Mouse (Mus musculus) left cerebral cortex, postnatal 4 days (tissue): ENCODE results near the gene Olfr1350. TPM values are rescaled to one million over a fixed set of nuclear protein-coding genes. Genes with fewer than 3 reads are reported as not detected.
"Not testable (repeated sequence)": the region's sequence is repeated elsewhere in the genome, so short reads cannot be mapped to it uniquely, and the experiment has no call there.

Experiments
- DNase-seq: peaks from one replicate; pipeline ENCODE4 v3.0.0-alpha.2; 2022
- intact Hi-C: fragments of 180-260 bp; cut with DNase I; formaldehyde crosslinking; loops from one replicate; pipeline ENCODE4 v1.15.1; 2025
- total RNA-seq, 2 experiments: library from RNA; stranded (reverse); gene quantifications; 2 replicates each; pipeline ENCODE4 v1.2.3; 2021

Olfr1350 gene
- not detected for total RNA-seq

DNA sequence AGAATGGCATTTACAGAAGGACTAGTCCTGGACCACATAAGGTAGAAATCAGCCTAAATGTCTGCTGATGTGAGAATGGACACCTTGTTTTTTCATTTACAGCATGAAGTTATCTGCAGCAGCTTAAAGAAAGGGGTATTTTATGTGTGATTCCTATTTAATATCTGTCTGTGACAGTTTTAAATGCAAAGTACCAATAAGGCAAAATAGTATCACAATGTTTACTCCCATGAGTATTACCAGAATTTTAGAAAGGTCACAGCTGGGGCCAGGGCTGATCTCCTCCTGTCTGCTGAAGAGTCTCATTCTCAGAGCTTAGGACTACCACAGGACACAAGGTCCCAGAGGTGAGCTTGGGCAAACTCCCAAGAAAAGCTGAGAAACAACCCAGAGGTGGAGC lies at the start of gene Olfr1350:
Gene Olfr1350 (plus strand): TSS at position 301 of the 400 bp plus-strand sequence.
- intact Hi-C loops = no loop called here
- DNase-seq = no peak

DNA sequence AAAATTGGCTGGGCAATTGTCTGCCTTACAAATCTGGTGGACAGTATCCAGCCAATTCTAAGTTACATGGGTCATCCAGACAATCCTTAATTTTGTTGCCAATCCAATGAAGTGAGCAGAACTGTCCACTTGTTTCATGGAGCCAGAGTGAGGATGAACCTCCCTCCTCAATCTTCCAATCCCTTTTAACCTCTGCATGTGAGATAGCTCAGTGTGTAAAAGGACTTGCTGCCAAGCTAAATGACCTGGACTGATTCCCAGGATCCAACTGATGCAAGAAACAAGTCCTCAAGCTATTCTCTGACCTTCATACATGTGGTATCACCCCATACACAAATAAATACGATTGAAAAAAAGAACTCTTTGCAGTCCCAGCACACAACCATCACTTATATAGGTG lies 43.0 kb upstream of the Olfr1350 start:
- no peak for DNase-seq
- intact Hi-C loops = no loop called here

DNA sequence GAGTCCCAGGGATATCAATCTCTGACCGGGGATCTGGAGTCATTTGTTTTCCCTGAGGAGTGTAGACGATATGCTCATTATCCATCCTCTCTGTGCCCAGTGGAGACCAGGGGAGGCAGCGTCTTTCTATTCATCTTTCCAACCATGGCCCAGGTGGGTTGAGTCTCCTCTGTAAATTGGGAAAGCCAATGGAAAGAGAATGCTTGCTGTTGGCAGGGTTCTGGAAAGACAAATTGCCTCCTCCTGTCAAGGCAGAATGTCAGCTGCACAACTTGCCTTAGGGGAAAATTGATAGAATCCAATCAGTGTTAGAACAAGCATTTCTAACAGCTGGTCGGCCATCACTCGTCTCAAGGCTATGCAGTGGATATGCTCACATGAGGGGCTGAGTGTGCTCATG lies 41.8 kb upstream of the Olfr1350 start, which contains the start of gene Olfr1349:
Gene Olfr1349 (minus strand): TSS at position 101 of the 400 bp plus-strand sequence.
- intact Hi-C loops = no loop called here
- DNase-seq = no peak

DNA sequence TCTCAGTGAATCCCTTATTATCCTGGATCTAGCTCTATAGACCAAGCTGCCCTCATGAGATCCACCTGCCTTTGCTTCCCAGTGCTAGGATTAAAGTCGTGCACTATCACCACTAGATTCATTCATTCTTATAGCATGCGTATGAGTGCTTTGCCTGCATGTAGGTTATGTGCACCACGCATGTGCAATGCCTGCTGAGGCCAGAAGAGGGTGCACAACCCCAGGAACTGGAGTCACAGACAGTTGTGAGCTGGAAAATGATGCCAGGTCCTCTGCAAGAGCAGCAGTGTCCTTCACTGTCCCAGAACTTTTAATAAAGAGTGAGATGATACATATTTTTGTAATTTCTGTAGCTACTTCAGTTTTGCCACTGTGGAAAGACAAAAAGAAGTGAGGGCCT lies 39.6 kb upstream of the Olfr1350 start:
- intact Hi-C loops = no loop called here
- no peak for DNase-seq

DNA sequence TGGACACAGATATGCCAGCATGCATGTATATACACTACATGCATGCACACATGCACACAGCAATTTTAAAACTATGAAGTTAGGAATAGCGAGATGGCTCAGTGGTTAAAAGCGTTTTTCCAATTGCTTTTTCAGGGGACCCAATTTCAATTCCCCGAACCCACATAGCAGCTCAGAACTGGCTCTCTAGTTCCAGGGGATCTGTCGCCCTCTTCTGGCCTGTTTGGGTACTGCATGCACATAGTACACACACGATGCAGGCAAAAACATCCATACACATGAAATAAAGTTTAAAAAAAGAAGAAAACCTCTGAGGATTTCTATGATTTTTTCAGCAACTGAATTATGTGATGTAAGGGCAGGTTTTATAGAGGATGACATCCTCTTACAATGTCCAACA lies 38.5 kb upstream of the Olfr1350 start:
- intact Hi-C loops = no loop called here
- DNase-seq = peak; percentile 16

DNA sequence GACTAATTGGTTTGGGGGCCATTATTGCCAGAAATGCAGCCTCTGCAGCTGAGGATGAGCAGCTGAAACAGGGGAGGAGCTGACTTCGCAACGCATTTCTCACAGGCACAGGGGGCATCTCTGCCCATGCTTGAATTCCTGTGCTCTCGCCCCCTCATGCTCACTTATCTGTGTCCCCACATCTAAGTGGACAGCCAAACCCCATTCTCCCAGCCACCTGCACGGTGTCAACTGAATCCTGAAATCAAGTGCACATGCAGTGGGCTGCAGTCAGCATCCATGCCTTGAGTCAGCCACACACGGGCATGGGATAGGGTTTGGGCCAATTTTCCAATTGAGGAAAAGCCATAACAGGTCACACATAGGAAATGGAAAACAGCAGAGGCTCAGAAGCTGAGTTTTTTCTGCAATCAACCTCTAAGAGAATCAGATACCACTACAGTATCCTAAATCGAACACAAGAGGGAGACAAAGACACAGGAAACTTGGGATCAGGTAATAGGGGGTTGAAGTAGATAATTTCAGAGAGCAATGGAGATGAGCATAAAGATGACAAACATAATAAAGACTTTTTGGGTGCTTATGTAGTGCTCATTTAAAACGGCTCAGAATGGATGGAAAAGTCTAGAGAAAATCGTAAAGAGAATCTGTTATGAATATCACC lies 21.6 kb downstream of the Olfr1350 start:
- intact Hi-C loops = loop anchor here (10.0 kb wide), 3 partner anchors 109 to 349 kb away; partner anchors contain the start of genes Olfr1344 and Zim1
- DNase-seq = no peak

DNA sequence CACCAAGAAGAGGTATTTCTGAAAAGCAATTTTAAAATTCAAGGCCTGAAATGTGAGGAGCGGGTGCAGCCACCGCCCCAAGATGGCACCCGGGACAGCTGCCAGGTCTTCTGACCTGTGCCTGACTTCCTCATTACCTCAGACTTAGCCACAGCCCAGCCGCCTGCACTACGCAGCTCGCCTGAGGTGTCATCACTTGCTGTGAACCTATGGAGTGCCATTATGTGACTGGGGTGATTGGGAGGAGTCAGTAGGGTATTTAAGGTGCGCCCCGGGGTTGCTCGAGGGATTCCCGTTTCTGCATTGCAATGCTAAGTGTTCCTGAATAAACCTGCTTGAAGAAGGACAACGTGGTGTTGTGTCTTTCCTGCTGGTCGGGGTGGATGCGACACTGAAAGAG lies 24.1 kb downstream of the Olfr1350 start:
- intact Hi-C loops = loop anchor here (10.0 kb wide), 3 partner anchors 106 to 346 kb away; partner anchors contain the start of genes Olfr1344 and Zim1

DNA sequence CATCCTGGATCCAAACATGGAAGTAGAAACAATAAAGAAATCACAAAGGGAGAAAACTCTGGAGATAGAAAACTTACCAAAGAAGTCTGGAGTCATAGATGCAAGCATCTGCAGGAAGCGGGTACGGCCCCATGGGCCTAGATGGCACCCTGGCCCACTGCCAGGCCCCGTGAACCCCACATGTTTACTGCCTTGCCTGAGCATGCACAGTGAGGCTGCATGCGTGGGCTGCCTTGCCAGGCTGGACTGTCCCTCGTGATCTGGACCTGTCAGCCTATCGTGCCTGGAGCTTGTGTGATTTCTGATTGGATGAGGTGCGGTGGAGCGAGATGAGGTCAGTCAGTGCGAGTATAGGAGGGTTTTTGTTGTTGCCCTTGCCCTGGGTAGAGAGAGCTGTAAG lies 38.7 kb downstream of the Olfr1350 start:
- intact Hi-C loops = no loop called here
- DNase-seq = no peak

More for the DNA sequence above, 24.1 kb downstream of the Olfr1350 start:
- DNase-seq = not testable (repeated sequence)

Other genes with a start within 250 kb of the Olfr1350 start
- 10 to 100 TPM; 14.9 to 17.2 TPM for gene Zfp583, start 233.6 kb upstream of the Olfr1350 start, total RNA-seq
- gene Gm3854, start 221.1 kb upstream of the Olfr1350 start, total RNA-seq = 1 to 10 TPM; 7.6 to 9.4 TPM
- 1 to 10 TPM; 4.3 to 5.6 TPM for gene Zfp78, start 201.6 kb upstream of the Olfr1350 start, total RNA-seq
- 10 to 100 TPM; 17.7 to 18.0 TPM for gene Zfp28, start 181.5 kb upstream of the Olfr1350 start, total RNA-seq
- gene Smim17, start 166.1 kb upstream of the Olfr1350 start, total RNA-seq = 10 to 100 TPM; 12.2 to 16.6 TPM
- gene Gm20715, start 154.6 kb upstream of the Olfr1350 start, total RNA-seq = under 1 TPM; 0.44 to 0.56 TPM
- under 1 TPM in 1 of 2 experiments, not detected in 1; 0.54 TPM for gene Olfr1344, start 126.2 kb upstream of the Olfr1350 start, total RNA-seq
- under 1 TPM in 1 of 2 experiments, not detected in 1; 0.06 TPM for gene Olfr1336, start 108.7 kb upstream of the Olfr1350 start, total RNA-seq
- gene Olfr1346, start 97.7 kb upstream of the Olfr1350 start, total RNA-seq = not detected
- not detected for gene Olfr5, start 77.9 kb upstream of the Olfr1350 start, total RNA-seq
- not detected for gene Olfr1347, start 65.1 kb upstream of the Olfr1350 start, total RNA-seq
- not detected for gene Olfr1348, start 56.1 kb upstream of the Olfr1350 start, total RNA-seq
- gene Olfr1349, start 41.9 kb upstream of the Olfr1350 start, total RNA-seq = not detected
- gene Zim1, start 131.6 kb downstream of the Olfr1350 start, total RNA-seq = 10 to 100 TPM; 20.5 to 37.4 TPM
- gene Peg3, start 165.6 kb downstream of the Olfr1350 start, total RNA-seq = 100 to 1,000 TPM in 1 of 2 experiments, 10 to 100 TPM in 1; 94.3 to 117 TPM
- gene Usp29, start 165.7 kb downstream of the Olfr1350 start, total RNA-seq = 10 to 100 TPM; 52.9 to 67.1 TPM